Mouse (Mus musculus) CD4-positive helper T cell, adult 2 months (primary cell): ENCODE measurements around the gene Slu7.

Experiments
- DNase-seq: peaks from one replicate; pipeline ENCODE4 v3.0.0-alpha.2; 2012; ENCODE audit warnings: low read depth, missing footprints, low spot score

Slu7 gene

DNA sequence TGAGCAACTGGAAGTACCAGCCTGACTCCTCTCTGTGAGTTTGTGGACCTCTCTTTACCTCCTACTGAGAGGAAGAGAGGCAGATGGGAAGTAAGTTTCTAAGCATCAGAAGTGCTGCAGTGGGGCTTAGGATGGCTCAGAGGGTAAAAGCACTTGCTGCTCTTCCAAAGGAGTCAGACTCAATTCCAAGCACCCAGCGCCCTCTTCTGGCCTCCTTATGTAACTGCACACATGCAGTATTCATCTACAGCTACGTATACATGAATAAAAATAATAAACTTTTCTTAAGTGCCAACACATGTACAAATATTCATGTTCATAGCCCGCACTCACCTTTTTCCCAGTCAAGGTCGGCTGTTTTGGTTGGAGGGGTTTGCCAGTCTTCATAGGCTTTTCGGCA is 9.2 kb upstream of the Slu7 start:
- no peak for DNase-seq

DNA sequence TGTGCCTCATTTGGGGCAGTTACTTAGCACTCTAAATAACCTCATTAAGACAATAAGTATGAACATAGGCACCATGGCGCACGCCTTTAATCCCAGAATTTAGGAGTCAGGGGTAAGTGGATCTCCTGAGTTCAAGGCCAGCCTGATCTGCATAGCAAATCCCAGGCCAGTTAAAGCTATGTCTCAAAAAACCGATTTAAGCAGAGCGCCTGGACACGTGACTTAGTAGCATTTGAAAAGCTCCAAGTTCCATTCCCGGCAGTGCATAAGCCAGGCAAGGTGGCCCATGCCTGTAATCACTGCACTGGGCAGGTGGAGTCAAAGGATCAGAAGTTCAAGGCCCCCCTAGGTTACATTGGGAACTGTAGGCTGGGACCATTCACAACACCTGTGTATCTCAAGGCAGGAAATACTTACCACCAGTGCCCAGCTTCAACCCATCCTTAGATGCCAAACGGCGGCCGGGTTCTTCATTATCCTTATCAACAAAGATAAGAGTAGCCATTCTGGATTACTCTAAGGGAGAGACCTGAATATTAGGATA is 8.3 kb upstream of the Slu7 start:
- DNase-seq: no peak

DNA sequence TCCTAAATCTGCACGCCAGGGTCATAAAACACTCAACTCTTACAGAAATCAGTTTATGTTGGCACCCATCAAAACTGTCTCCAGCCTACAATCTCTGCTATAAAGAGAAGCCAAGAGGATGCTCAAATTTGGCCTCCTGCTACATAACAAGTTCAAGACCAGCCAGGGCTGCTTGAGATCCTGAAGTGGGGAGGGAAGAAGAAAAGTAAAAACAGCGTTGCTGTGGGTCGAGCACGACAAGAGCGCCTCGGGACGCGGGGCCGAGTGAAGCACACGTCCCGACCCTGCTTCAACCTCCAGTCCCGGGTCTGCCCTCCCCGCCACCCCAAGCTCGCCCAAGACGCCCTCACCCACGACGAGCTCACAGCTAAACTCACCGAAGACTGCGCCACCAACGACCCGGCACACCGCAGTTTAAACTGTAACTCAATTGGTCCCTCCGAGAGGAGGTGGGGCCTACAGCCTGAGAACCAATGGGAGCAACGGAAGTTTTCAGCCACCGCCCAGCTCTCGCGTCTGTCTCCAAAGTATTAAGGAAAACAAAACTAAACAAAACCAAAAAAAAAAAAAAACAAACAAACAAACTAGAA is 7.6 kb upstream of the Slu7 start, which contains the start of gene Pttg1:
Pttg1 (minus strand) TSS at position 428 of the 590 bp plus-strand sequence.
- DNase-seq: peak; percentile 93

DNA sequence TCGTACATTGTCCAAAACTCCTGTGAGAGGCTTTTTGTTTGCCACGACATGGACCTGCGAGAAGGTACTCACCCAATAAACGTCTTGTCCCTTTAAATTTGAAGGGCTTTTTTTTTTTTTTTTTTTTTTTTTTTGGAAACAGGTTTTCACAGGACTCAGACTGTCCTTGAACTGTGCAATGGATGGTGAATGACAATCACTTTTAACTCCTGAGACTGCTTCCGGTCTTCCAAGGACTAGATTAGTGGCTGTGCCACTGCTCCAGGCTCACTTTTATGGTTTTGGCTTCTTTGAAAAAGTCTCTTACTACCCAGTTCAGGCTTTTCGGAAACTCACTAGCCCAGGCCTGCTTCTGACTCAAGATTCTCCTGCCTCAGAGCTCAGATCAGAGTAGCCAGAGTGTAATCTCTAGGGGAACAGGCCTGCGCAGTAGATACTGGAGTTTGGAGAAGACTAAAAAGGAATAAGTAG is 7.1 kb upstream of the Slu7 start:
- no peak for DNase-seq

DNA sequence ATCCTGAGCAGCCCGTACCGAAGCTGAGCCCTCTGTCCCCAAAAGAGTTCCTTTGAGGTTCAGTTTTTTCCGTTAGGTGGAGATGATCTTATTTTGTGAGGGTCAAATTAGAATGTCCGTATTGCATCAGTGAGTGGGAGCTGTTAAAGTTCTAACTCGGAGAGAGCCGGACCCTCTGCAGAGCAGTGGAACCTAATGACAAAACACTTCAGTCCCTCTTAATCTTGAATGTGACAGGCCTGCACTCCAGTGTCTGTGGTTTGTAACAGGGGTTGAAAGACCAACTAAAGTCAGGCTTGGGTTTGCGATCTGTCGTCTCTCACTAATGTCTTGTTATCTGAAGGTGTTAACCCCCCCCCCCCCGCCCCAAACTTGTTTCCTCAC is 472 bp downstream of the Slu7 start:
- no peak for DNase-seq

DNA sequence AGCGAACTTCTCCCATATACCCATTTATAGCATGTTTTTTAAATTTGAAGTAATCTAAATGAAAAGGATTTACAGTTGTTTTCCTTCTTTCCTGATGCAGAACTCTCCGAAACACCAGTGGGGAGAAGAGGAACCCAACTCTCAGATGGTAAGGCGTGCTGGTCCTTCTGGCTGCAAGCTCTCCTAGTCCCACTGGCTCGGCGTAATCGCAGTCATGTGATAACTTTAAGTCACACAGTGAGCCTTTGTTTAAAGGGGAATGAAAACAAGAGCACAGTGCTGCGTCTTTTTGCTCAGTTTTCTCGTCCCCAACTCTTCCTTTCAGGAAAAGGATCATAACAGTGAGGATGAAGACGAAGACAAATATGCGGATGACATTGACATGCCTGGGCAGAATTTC is 7.6 kb downstream of the Slu7 start:
- DNase-seq: no peak

DNA sequence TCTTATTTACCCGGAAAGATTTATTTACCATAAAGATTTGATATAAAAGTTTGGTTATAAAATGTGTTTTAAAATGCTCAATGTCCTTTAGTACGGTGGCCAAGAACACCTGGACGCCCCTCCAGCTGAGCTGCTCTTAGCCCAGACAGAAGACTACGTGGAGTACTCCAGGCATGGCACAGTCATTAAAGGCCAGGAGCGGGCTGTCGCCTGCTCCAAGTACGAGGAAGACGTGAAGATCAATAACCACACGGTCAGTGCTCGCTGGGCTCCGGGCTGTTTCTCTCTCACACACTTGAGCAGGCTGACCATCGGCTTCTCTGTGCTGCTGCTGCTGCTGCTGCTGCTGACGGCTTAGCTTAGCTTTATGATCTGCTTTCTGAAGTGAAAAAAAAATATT is 9.6 kb downstream of the Slu7 start:
- DNase-seq: no peak

DNA sequence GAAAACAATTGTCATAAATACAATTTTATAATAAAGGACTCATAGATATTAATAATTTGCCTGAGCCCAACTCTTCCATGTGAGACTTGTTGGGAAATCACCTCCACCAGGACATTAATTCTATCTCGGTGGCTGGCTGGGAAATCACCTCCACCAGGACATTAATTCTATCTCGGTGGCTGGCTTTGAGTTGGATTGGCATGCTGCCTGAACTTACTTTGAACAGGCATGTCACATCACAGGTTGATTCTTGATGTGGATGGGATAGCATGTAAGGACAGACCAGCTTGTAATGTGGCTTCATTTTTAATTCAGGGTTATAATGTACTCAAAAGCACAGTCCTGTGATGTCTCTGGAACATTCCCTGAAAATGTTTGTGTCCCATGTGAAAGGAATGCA is 16.4 kb downstream of the Slu7 start:
- DNase-seq: no peak

DNA sequence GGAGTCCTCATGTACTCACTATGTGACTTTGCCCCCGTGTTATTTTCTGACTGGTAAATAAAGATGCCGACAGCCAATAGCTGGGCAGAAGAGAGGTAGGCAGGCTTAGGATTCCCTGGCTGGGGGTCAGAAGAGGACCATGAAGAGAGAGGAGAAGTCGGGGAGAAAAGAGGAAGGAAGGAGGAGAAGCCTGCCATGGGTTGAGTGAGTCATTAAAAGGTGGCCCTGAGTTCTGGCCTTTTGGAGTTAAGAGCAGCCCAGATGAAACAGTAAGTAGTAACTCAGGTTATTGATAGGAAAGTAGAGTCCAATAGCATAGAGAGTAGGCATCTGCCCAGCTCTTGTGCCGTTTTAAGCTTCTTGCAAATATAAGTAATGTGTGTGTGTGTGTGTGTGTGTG is 17.8 kb downstream of the Slu7 start:
- DNase-seq: no peak

DNA sequence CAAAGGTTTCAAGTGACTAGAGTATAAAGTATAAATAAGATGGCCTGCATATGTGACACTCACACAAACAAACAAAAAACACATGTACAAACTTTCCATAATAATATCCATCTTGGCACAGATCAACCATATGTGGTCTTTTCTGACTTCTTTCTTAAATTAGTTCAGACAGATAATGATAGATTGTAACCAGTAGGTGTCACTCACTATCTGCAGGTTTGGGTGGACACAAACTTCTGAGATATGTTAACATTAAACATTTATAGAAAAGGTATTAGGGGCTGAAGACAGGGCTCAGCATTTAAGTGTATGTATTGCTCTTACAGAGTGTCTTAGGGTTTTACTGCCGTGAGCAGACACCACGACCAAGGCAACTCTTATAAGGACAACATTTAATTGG is 18.7 kb downstream of the Slu7 start:
- DNase-seq: no peak

DNA sequence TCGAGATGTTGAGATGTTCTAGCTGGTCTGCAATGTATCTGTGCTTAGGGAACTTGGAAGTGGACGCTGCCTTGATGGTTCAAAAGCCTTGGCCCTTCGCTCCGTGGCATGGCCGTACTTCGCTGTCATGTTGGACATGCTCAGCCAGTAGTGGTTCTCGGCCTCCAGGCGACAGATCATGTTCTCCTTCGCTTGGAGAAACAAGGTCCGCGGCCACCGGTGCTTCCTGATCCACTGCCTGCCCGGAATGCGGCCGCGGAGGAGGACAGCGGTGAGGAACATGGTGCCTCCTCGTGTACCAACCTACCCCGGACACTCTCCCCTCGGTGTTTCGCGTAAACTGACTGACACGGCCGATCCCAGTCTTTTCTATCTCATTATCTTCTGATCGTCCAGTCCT is 29.7 kb downstream of the Slu7 start:
- no peak for DNase-seq

DNA sequence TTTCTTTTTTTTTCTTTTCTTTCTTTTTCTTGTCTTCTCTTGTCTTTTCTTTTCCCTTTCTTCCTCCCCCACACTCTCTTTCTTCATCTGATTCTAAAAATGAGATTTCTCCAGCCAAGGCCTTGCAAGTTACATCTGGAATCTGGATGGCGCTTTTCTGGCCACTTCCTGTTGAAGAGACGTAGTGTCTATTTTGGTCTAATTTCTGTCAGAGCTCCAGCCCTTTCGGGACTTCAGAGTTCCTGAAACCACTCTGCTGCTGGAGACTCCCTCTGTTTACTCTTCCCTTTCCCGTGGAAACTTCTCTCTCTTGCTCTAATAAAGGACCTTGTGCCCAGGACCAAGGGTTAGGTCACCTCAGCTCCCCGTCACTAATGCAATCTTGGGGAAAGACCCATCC is 36.6 kb downstream of the Slu7 start:
- DNase-seq: no peak

DNA sequence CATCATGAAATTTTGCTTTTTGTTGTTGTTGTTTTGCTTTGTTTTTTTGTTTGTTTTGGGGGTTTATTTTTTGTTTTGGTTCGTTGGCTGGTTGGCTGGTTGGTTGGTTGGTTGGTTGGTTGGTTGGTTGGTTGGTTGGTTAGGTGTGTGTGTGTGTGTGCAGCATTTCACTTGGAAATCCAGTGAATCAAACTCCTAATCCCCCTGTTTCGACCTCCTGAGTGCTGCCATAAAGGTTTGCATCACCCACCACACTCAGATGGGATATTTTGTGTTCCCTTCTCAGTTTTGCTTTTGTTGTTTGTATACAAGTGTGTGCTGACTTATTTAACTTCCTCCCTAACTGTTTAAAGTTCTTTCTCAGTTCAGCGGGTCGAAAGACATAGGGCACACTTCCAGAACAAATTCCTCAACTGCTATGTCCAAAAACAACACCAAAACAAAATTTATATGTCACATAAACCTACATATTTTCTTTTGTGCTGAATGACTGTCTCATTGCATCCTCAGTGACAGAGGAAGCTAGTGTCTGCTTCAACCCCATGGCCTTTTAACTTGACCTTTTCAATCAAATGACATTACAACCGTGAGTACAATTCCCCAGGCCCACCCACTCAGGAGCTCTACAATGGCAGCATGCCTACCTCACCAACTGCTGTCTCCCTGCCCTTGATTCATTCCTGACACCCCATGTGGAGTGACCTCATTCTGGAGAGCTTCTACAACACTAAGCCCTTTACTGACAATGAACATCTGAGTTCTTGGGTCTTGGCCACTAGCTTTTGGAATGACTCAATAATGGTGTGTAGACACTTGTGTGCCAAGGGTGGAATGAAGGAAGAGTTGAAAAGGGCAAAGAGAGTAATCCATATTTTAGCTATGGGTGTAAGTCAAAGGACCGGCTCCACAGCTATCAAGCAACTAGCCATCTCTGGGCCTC is 37.6 kb downstream of the Slu7 start:
- no peak for DNase-seq

DNA sequence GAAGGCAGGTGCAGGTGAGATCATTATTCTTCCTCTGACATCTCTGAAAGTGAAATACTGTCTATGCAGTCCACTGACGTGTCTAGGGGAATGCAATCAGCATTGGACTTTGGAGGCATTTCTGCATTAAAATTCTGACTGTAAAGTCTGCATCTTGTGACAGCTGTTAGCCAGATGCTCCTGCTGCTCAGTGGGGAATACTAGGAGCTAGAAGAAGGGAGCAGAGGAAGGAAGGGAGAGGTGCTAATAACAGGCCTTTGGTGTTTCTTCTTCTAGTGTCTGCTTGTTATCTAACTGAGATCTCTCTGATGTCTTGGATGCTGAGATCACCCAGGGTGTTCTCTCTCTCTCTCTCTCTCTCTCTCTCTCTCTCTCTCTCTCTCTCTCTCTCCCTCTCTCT is 39.6 kb downstream of the Slu7 start:
- no peak for DNase-seq

DNA sequence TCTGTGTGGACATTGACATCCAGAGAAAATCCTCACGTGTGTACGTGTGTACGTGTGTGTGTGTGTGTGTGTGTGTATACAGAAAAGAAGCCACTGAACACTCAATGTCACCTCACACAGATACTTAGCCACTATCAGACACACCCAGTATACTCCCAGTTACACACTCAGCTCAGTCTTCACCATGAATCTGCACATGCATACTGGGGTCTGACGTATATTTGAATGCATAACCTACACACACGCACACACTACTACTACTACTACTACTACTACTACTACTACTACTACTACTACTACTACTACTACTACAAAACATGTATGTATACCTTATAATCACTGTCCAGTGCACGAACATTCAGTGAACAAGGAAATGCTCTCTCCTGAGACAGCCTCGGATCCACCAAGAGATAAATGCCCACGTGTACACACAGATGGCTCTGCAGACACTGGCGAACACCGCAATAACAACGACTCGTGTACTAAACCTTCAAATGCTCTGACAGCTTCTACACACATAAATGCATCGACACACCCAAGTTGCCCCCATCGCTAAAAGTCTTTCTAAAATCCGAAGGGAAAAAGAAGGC is 40.2 kb downstream of the Slu7 start:
- no peak for DNase-seq

DNA sequence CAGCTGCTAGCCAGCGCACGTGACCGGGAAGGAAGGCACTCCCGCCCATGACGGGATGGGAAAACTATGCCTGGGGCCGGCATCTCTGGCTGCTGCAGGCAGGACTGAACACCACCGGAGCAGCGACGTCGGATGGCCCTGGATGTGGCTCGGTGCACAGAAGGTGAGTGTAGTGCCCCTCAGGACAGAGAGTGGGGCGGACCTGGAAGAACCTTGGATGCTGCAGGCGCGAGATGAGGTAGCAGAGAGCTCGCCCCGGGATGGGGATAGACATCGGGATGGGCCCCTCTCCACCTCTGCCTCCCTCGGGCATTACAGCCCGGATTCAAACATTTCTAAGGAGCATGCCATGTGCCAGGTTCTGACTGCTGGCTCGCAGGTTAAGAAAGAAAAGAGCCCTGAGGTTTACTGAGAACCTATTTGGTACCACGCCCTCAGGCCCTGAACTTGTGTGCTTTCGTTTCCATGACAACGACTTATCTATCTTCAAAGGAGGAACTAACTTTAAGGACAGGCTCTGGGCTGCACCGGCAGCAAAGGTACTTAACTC is 40.8 kb downstream of the Slu7 start, which contains the start of gene C1qtnf2:
C1qtnf2 (plus strand) TSS at position 52 of the 550 bp plus-strand sequence.
- DNase-seq: peak; percentile 52

DNA sequence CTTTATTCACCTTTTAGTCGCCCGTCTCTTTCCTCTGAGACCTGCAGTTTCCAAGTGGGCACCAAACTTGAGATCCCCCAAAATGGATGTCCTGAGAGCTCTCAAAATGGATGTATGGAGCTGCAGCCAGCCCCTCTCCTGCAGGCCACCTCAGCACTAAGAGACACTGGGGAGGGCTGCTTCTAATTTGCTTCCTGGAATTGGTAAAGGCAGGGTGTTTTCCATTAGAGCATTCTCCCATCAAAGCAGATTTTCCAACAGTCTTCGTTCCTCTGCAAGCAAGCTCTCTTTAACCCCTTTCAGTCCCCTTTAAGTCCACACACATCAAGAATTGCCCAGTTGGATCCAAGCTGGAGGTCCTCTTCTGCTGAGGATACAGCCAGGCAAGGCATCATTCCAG is 45.8 kb downstream of the Slu7 start:
- DNase-seq: no peak

DNA sequence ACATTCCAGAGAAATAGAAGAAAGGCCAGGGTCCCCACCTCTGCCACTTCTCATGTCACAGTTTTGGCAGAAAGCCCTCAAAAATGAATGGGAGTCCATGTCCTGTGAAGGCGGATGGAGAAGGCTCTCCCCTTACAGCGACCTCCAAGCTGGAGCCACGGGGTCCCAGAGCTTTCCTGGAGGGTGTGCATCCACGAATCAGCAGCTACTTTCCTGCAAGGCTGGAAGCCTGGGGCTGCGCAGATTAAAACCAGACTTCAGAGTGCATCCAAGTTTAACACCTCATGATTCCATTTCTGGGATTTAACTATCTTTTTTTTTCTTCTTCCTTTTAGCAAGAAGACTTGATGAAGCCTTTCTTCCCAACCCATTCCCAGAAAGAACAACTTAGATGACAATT is 47.0 kb downstream of the Slu7 start:
- no peak for DNase-seq

DNA sequence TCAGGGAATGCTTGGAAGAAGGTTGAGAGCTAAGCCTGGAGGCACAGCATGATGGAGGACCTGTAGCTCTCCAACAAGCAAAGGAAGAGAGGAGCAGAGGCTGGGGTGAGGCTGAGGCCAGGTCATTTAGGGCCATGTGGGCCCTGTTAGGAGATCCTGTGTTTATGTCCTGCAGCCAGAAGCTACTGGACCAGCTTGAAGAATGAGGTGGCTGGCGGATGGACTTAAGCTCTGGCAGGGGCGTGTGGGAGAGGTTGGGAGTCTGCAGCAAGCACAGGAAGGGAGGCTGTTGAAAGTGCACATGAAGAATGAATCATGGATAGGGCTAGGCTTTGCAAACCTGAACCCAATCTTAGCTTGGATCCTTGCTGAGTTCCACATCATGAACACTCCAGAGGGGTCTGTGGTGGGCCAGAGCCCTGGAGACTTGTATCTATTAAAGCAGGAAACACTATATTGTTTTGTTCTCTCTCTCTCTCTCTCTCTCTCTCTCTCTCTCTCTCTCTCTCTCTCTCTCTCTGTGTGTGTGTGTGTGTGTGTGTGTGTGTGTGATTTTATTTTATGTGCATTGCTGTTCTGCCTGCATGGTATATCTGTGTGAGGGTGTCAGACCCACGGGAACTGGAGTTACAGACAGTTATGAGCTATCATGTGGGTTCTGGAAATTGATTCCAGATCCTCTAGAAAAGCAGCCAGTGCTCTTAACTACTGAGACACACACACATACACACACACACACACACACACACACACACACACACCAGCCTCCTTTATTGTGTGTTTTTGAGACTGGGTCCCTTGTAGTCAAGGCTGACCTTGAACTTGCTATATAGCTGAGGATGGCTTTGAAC is 48.4 kb downstream of the Slu7 start:
- no peak for DNase-seq

DNA sequence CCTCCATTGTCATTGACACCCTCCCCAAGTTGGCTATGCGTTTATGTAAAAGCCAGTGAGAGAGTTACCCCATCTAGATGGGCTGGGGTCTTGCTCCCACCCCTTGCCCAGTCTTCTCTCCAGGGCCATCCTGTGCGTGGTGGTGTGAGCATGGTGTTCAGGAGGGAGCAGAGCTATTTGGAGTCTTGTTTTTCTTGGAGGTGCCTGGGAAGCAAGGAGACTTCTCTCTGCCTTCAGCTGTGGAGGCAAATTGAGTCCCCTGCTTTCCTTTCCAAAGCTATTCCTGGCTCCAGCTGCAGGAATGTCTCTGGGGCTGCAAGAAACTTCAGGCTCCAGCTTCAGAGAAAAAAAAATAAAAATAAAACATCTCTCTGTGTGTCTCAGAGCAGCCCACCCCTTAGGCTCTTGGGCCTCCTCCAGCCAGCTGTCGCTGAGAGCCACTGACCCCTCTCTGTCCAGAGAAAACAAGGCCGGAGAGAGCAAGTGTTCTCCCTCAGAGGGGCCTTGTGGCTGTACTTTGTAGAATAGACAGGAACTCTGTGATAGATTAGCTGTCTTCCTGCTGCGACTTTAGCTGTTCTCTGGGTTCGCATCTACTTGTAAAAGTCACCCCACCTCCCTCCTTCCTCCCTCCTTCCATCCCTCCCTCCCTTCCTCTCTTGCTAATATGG is 49.7 kb downstream of the Slu7 start:
- no peak for DNase-seq

DNA sequence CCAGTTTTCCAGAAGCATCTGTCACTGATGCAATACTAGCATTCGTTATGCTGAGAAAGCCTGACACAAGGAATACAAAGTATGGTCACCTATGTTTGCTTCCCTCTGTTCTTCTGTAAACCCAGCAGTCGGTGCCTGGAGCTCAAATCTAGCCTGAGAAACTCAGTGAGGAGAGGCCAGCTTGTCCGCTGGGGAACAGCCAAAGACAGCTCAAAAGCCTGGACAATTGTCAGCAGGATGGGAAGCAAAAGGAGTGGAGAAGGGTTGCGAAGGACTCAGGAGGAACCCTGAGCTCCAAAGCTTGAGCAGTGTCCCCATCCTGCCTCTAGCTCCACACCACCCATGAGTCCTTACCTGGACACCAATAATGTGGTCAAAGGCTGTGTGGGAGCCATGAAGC is 50.5 kb downstream of the Slu7 start:
- DNase-seq: no peak
